Mouse (Mus musculus): Measurements from ENCODE around the gene Itgav. TPM values are rescaled to one million over a fixed set of nuclear protein-coding genes. Genes with fewer than 3 reads are reported as not detected.
A peak's percentile ranks its signal among the peaks of the same experiment; 100 is the strongest.

The Itgav gene
- total and polyA plus RNA-seq, 3 experiments, result 6.5 to 7.2 TPM; not detected in 1

- no peak overlapping the region for H3K4me3 ChIP-seq (ENCODE audit: control insufficient read depth in 1 of 2, insufficient read depth in 1 of 2, low read depth in 2 of 2, low read length in 2 of 2)
- no peak overlapping the region for H3K27ac ChIP-seq (ENCODE audit: control insufficient read depth, low read depth, low read length)
- H3K79me2 ChIP-seq (ENCODE audit: control insufficient read depth, insufficient read depth, low read length, poor library complexity), result no peaks in the 10 kb centered on the region
- H3K27me3 ChIP-seq (ENCODE audit: control insufficient read depth in 1 of 2, insufficient read depth in 2 of 2, low read length in 2 of 2), result no peaks in the 10 kb centered on the region
- DNase-seq (ENCODE audit: low read depth, low spot score), result no peak
- no peaks in the 10 kb centered on the region for H3K9me3 ChIP-seq (replicated peaks; ENCODE audit: insufficient read depth, low read length)
- TF ChIP-seq ZNF384 (IDR thresholded peaks at IDR 0.05; ENCODE audit: low read depth, low read length) (no peak), USF1 (IDR thresholded peaks at IDR 0.05; ENCODE audit: low read depth, low read length) (no peak), ETS1 (IDR thresholded peaks at IDR 0.05; ENCODE audit: low read depth, low read length) (no peak), MYB (IDR thresholded peaks at IDR 0.05; ENCODE audit: low read depth, low read length) (no peak), GABPA (IDR thresholded peaks at IDR 0.05; ENCODE audit: low read depth, low read length) (no peak), MXI1 (IDR thresholded peaks at IDR 0.05; ENCODE audit: low read depth, low read length) (no peak), EP300 (IDR thresholded peaks at IDR 0.05; ENCODE audit: low read depth in 1 of 2, low read length in 2 of 2) (no peak)
- H3K36me3 ChIP-seq (ENCODE audit: control insufficient read depth in 1 of 2, insufficient read depth in 2 of 2, low read length in 2 of 2), result peaks cover 0 to 10% of the 10 kb centered on the region in 2 experiments; a peak in 2 of 4 replicates
- H3K9ac ChIP-seq (ENCODE audit: control insufficient read depth, low read depth, low read length, poor library complexity, severe bottlenecking), result no peak overlapping the region
- peaks cover 0 to 7% of the 10 kb centered on the region in 2 experiments; a peak in 2 of 4 replicates for H3K4me1 ChIP-seq (ENCODE audit: control insufficient read depth in 1 of 2, insufficient read depth in 2 of 2, low read length in 2 of 2)
Observed at GRCm38 (mm10) chr2:83762106-83762855, 38.1 kb downstream of the Itgav start.

- H3K4me1 ChIP-seq (ENCODE audit: control insufficient read depth in 1 of 2, insufficient read depth in 2 of 2, low read length in 2 of 2), result peaks cover 0 to 7% of the 10 kb centered on the region in 2 experiments; a peak in 2 of 4 replicates
- H3K79me2 ChIP-seq (ENCODE audit: control insufficient read depth, insufficient read depth, low read length, poor library complexity), result no peaks in the 10 kb centered on the region
Observed at GRCm38 (mm10) chr2:83766058-83766457, 41.9 kb downstream of the Itgav start.

GRCm38 (mm10) chr2:83766878-83767277, 42.7 kb downstream of the Itgav start:
- Histone ChIP-seq H3K9me3 (replicated peaks; ENCODE audit: insufficient read depth, low read length) (no peaks in the 10 kb centered on the region), H3K36me3 (ENCODE audit: control insufficient read depth in 1 of 2, insufficient read depth in 2 of 2, low read length in 2 of 2) (peaks cover 0 to 10% of the 10 kb centered on the region in 2 experiments; a peak in 3 of 4 replicates), H3K4me3 (ENCODE audit: control insufficient read depth in 1 of 2, insufficient read depth in 1 of 2, low read depth in 2 of 2, low read length in 2 of 2) (no peak overlapping the region), H3K27me3 (ENCODE audit: control insufficient read depth in 1 of 2, insufficient read depth in 2 of 2, low read length in 2 of 2) (no peaks in the 10 kb centered on the region), H3K9ac (ENCODE audit: control insufficient read depth, low read depth, low read length, poor library complexity, severe bottlenecking) (no peak overlapping the region), H3K4me1 (ENCODE audit: control insufficient read depth in 1 of 2, insufficient read depth in 2 of 2, low read length in 2 of 2) (peaks cover 0 to 7% of the 10 kb centered on the region in 2 experiments; a peak in 2 of 4 replicates), H3K79me2 (ENCODE audit: control insufficient read depth, insufficient read depth, low read length, poor library complexity) (no peaks in the 10 kb centered on the region), H3K27ac (ENCODE audit: control insufficient read depth, low read depth, low read length) (no peak overlapping the region)
- TF ChIP-seq MAFK (IDR thresholded peaks at IDR 0.05; ENCODE audit: borderline replicate concordance, low read depth, low read length), result no peak
- 0 out of 4 replicates have a peak, but pooled peaks of 1 of the 2 experiments have one; percentile 25 for TF ChIP-seq EP300 (IDR thresholded peaks at IDR 0.05; ENCODE audit: low read depth in 1 of 2, low read length in 2 of 2)
- DNase-seq (ENCODE audit: low read depth, low spot score), result peak; percentile 44

More at GRCm38 (mm10) chr2:83766058-83766457, 41.9 kb downstream of the Itgav start:
- no peak overlapping the region for H3K27ac ChIP-seq (ENCODE audit: control insufficient read depth, low read depth, low read length)
- H3K9ac ChIP-seq (ENCODE audit: control insufficient read depth, low read depth, low read length, poor library complexity, severe bottlenecking), result no peak overlapping the region
- H3K36me3 ChIP-seq (ENCODE audit: control insufficient read depth in 1 of 2, insufficient read depth in 2 of 2, low read length in 2 of 2), result peaks cover 0 to 10% of the 10 kb centered on the region in 2 experiments; a peak in 3 of 4 replicates
- no peak for TF ChIP-seq POLR2A (IDR thresholded peaks at IDR 0.05; ENCODE audit: control insufficient read depth in 1 of 2, insufficient read depth in 1 of 2, low read depth in 1 of 2, low read length in 2 of 2, poor library complexity in 1 of 2)
- no peak for TF ChIP-seq JUND (IDR thresholded peaks at IDR 0.05; ENCODE audit: low read depth, low read length)
- TF ChIP-seq ETS1 (IDR thresholded peaks at IDR 0.05; ENCODE audit: low read depth, low read length), result no peak
- DNase-seq (ENCODE audit: low read depth, low spot score), result no peak
- H3K9me3 ChIP-seq (replicated peaks; ENCODE audit: insufficient read depth, low read length), result no peaks in the 10 kb centered on the region
- H3K27me3 ChIP-seq (ENCODE audit: control insufficient read depth in 1 of 2, insufficient read depth in 2 of 2, low read length in 2 of 2), result no peaks in the 10 kb centered on the region
- no peak overlapping the region for H3K4me3 ChIP-seq (ENCODE audit: control insufficient read depth in 1 of 2, insufficient read depth in 1 of 2, low read depth in 2 of 2, low read length in 2 of 2)
